Mouse (Mus musculus): ENCODE measurements at regions not wholly inside any gene's neighbourhood (a gene's known extent, or its start where the extent isn't known, plus 50 kb on each side); places are given as distances from the start of the nearest gene placed in this dataset.

DNA sequence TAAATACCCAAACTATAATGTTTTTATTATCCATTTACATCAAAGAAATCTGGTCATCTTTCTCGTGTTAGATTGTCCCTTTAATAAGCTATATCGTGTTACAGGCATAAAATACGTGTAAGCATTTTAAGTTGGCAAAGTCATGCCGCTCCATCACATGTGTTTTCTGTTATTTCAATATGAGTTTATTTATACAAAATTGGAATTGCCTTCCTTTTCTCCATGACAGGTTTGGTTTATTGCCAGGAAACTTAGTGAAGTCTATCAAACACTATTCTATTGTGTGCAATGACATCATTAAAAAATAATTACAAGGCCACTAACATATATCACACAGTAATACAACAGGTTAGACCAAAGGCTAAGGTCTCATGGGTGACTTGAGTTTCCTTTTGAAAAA lies 400.8 kb upstream of the Zic4 start:
- Histone ChIP-seq H3K4me1 (ENCODE audit: control insufficient read depth, insufficient read depth, low read length) (no peaks in the 10 kb centered on the region), H3K27ac (ENCODE audit: low read length) (no peak overlapping the region), H3K4me2 (ENCODE audit: low read length) (no peak overlapping the region), H3K4me3 (ENCODE audit: low read depth, low read length) (no peak overlapping the region), H3K9ac (ENCODE audit: low read depth, low read length) (no peak overlapping the region), H3K9me3 (replicated peaks; ENCODE audit: control insufficient read depth, low read length, poor library complexity, severe bottlenecking) (no peaks in the 10 kb centered on the region), H3K27me3 (ENCODE audit: control insufficient read depth, insufficient read depth, low read depth, low read length) (no peaks in the 10 kb centered on the region), H3K36me3 (ENCODE audit: control insufficient read depth, insufficient read depth, low read length) (no peaks in the 10 kb centered on the region)
- WGBS: 88% methylated on average over 4 of the region's 4 CpGs
- ATAC-seq: no peak

DNA sequence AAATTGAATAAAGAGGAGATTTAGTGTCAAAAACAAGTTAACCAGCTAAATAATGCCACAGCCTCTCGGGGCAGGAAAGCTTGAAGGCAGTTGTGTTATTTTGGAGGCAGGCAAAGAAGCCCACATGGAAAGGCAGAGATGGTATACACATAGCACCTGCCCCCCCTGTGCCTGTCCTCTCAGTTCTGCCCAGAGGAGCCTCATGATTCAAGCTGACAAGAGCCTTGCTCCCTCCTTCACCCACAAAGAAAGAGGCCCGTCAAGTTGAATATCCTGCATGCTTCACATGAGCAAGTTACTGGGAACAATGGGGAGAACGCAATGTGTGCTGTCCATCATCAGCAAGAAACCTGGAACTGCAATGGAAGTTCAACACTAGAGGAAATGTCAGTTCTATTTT lies 398.2 kb upstream of the Zic4 start:
- no peaks in the 10 kb centered on the region for H3K27me3 ChIP-seq (ENCODE audit: control insufficient read depth, insufficient read depth, low read depth, low read length)
- 27% methylated on average over 3 of the region's 3 CpGs for whole genome bisulfite sequencing
- no peaks in the 10 kb centered on the region for H3K36me3 ChIP-seq (ENCODE audit: control insufficient read depth, insufficient read depth, low read length)
- no peaks in the 10 kb centered on the region for H3K4me1 ChIP-seq (ENCODE audit: control insufficient read depth, insufficient read depth, low read length)
- no peak overlapping the region for H3K27ac ChIP-seq (ENCODE audit: low read length)
- H3K4me3 ChIP-seq (ENCODE audit: low read depth, low read length): no peak overlapping the region
- ATAC-seq: no peak
- H3K4me2 ChIP-seq (ENCODE audit: low read length): no peak overlapping the region
- H3K9ac ChIP-seq (ENCODE audit: low read depth, low read length): no peak overlapping the region
- H3K9me3 ChIP-seq (replicated peaks; ENCODE audit: control insufficient read depth, low read length, poor library complexity, severe bottlenecking): no peaks in the 10 kb centered on the region

DNA sequence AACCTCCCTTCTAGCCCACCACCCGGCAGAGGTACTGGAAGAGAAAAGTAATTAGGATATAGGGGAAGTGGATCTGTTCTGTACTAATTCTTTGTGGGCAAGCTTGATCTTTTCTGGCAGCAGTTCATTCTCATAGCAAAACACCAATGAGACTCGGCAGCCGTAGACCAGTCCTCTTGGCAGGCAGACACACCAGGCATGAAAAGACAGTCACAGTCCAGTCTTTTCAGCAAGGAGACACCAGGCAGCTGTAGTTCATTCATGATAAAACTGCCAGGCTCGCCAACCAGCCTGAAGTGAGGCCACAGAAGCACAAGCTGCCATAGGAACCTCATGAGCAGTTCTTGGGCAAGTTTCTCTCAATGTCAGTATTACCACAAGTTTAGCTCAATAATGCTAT lies 383.5 kb upstream of the Zic4 start:
- 67% methylated on average over 4 of the region's 4 CpGs for WGBS
- no peak overlapping the region for H3K9ac ChIP-seq (ENCODE audit: low read depth, low read length)
- H3K36me3 ChIP-seq (ENCODE audit: control insufficient read depth, insufficient read depth, low read length): no peaks in the 10 kb centered on the region
- peak; percentile 42; the same call in 1 of the 2 replicates for ATAC-seq
- no peaks in the 10 kb centered on the region for H3K4me1 ChIP-seq (ENCODE audit: control insufficient read depth, insufficient read depth, low read length)
- H3K4me3 ChIP-seq (ENCODE audit: low read depth, low read length): no peak overlapping the region
- H3K4me2 ChIP-seq (ENCODE audit: low read length): no peak overlapping the region
- no peaks in the 10 kb centered on the region for H3K9me3 ChIP-seq (replicated peaks; ENCODE audit: control insufficient read depth, low read length, poor library complexity, severe bottlenecking)
- H3K27me3 ChIP-seq (ENCODE audit: control insufficient read depth, insufficient read depth, low read depth, low read length): no peaks in the 10 kb centered on the region
- H3K27ac ChIP-seq (ENCODE audit: low read length): no peak overlapping the region

DNA sequence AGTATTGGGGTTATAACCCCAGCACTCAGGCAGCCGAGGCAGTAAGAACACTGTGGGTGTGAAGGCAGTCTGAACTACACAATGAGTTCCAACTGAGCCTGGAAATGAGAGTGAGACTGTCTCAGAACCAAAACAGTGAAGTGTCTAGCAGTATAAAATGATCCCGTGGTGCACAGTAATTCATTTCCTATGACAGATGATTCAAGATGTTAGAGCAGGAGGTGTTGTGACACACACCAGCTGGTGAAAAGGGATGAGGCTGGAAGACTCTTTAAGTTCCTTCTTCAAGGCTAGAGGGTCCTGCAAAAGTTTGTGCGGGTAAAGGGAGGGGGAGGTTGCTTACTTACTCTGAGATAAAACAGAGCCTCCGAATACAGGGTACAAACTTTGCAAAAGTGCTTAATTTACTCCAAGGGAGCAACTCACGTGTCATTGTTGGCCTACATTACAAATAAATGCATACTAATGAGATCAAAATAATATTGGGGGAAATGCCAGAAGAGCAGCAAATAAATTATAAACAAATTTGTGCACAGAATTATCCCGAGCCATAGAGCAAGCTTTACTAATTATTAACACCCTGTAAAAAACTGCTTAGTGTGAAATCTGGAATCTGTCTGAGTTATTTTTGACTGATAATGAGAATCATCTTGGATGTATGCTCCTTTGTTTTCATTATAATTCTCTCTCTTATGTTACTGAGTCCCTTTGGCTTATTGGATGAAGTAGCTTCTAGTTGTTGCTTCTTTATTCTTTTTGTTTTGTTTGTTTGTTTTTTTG lies 382.0 kb upstream of the Zic4 start:
- H3K36me3 ChIP-seq (ENCODE audit: control insufficient read depth, insufficient read depth, low read length): no peaks in the 10 kb centered on the region
- no peak for ATAC-seq
- no peaks in the 10 kb centered on the region for H3K27me3 ChIP-seq (ENCODE audit: control insufficient read depth, insufficient read depth, low read depth, low read length)
- H3K27ac ChIP-seq (ENCODE audit: low read length): no peak overlapping the region
- H3K4me3 ChIP-seq (ENCODE audit: low read depth, low read length): no peak overlapping the region
- H3K4me1 ChIP-seq (ENCODE audit: control insufficient read depth, insufficient read depth, low read length): no peaks in the 10 kb centered on the region
- no peak overlapping the region for H3K9ac ChIP-seq (ENCODE audit: low read depth, low read length)
- 78% methylated on average over 6 of the region's 6 CpGs for WGBS
- H3K4me2 ChIP-seq (ENCODE audit: low read length): no peak overlapping the region
- no peaks in the 10 kb centered on the region for H3K9me3 ChIP-seq (replicated peaks; ENCODE audit: control insufficient read depth, low read length, poor library complexity, severe bottlenecking)

DNA sequence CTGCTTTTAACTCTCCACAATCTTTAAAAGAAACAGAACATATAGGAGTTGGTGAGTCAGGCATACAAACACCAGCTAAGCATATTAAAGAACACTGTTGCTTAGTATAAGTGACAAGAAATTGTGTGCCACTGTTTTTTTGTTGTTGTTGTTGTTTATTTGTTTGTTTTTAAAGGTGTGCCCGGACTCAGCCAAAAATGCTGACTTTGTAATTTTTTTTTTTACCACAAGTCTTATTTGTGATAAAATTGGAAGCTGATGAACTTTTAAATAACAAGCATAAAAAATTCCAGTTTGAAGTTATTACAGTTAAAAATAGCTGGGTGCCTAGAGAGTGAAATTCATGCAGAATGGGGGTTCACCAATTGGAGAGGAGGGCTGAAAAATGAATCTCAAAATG lies 363.0 kb upstream of the Zic4 start:
- 86% methylated on average over 1 of the region's 1 CpGs for WGBS
- Histone ChIP-seq H3K27me3 (ENCODE audit: control insufficient read depth, insufficient read depth, low read depth, low read length) (no peaks in the 10 kb centered on the region), H3K36me3 (ENCODE audit: control insufficient read depth, insufficient read depth, low read length) (no peaks in the 10 kb centered on the region), H3K4me3 (ENCODE audit: low read depth, low read length) (no peak overlapping the region), H3K9ac (ENCODE audit: low read depth, low read length) (no peak overlapping the region), H3K4me1 (ENCODE audit: control insufficient read depth, insufficient read depth, low read length) (no peaks in the 10 kb centered on the region), H3K4me2 (ENCODE audit: low read length) (no peak overlapping the region), H3K9me3 (replicated peaks; ENCODE audit: control insufficient read depth, low read length, poor library complexity, severe bottlenecking) (no peaks in the 10 kb centered on the region), H3K27ac (ENCODE audit: low read length) (no peak overlapping the region)
- no peak for ATAC-seq

DNA sequence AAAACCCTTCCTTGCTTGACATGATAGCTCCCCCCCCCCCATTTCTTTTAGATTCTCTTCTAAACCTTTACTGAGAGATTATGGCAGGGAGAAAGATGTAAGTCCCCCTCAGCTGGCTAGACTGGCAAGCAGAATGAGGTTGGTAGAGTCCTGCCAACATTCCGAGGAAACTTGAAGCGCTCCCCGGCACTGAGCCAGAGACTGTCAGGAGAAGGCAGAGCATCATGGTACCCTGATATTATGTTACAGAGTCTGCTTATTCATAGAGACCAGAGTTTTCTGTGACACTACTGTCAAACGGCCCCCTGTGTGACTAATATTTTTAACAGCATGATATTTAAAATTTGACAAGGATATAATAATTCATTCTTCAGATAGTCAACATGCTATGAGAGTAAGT lies 358.0 kb upstream of the Zic4 start:
- no peak overlapping the region for H3K4me2 ChIP-seq (ENCODE audit: low read length)
- no peak overlapping the region for H3K4me3 ChIP-seq (ENCODE audit: low read depth, low read length)
- no peak for ATAC-seq
- no peaks in the 10 kb centered on the region for H3K9me3 ChIP-seq (replicated peaks; ENCODE audit: control insufficient read depth, low read length, poor library complexity, severe bottlenecking)
- H3K27ac ChIP-seq (ENCODE audit: low read length): no peak overlapping the region
- WGBS: 71% methylated on average over 4 of the region's 4 CpGs
- no peaks in the 10 kb centered on the region for H3K4me1 ChIP-seq (ENCODE audit: control insufficient read depth, insufficient read depth, low read length)
- no peaks in the 10 kb centered on the region for H3K27me3 ChIP-seq (ENCODE audit: control insufficient read depth, insufficient read depth, low read depth, low read length)
- H3K36me3 ChIP-seq (ENCODE audit: control insufficient read depth, insufficient read depth, low read length): no peaks in the 10 kb centered on the region
- no peak overlapping the region for H3K9ac ChIP-seq (ENCODE audit: low read depth, low read length)

DNA sequence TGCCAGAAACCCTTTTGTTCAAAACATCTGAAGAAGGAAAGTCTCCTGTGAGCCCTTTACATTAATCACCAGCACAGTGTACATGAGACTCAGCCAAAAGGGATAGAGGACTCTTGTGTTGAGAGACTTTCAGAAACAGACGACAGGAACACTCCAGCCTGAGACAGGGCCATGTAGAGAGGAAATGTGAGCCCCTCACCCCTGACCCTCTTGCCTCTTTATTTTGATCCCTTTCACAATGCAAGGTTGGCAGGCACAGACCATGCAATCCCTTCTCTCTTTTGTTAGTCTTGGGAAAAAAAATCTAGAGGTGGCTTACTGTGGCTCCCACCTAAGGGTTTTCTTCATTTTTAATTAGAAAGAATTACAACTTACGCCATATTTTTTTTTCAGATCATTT lies 321.7 kb upstream of the Zic4 start:
- no peak for ATAC-seq
- no peak overlapping the region for H3K4me3 ChIP-seq (ENCODE audit: low read depth, low read length)
- no peaks in the 10 kb centered on the region for H3K36me3 ChIP-seq (ENCODE audit: control insufficient read depth, insufficient read depth, low read length)
- H3K9me3 ChIP-seq (replicated peaks; ENCODE audit: control insufficient read depth, low read length, poor library complexity, severe bottlenecking): no peaks in the 10 kb centered on the region
- no peaks in the 10 kb centered on the region for H3K4me1 ChIP-seq (ENCODE audit: control insufficient read depth, insufficient read depth, low read length)
- H3K4me2 ChIP-seq (ENCODE audit: low read length): no peak overlapping the region
- 13% methylated on average over 2 of the region's 2 CpGs for WGBS
- H3K9ac ChIP-seq (ENCODE audit: low read depth, low read length): no peak overlapping the region
- no peak overlapping the region for H3K27ac ChIP-seq (ENCODE audit: low read length)
- H3K27me3 ChIP-seq (ENCODE audit: control insufficient read depth, insufficient read depth, low read depth, low read length): no peaks in the 10 kb centered on the region

DNA sequence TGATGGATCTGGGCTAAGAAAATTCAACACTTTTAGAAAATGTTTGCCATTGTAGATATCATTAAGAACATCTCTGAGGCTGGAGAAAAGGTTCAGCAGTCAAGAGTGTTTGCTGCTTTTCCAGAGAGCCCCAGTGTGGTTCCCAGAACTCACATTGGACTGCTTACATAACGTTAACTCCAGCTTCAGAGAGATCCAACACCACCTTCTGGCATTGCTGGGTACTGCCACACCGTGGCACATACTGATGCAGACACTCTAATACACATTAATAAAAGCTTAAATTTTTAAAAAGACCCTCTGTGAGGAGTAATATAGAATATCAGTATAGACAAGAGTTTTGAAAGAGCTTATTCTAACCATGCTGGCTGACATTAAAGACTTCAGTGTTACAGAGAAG lies 313.6 kb upstream of the Zic4 start:
- Histone ChIP-seq H3K36me3 (ENCODE audit: control insufficient read depth, insufficient read depth, low read length) (no peaks in the 10 kb centered on the region), H3K9me3 (replicated peaks; ENCODE audit: control insufficient read depth, low read length, poor library complexity, severe bottlenecking) (no peaks in the 10 kb centered on the region), H3K27ac (ENCODE audit: low read length) (no peak overlapping the region), H3K27me3 (ENCODE audit: control insufficient read depth, insufficient read depth, low read depth, low read length) (no peaks in the 10 kb centered on the region), H3K4me3 (ENCODE audit: low read depth, low read length) (no peak overlapping the region), H3K9ac (ENCODE audit: low read depth, low read length) (no peak overlapping the region), H3K4me1 (ENCODE audit: control insufficient read depth, insufficient read depth, low read length) (no peaks in the 10 kb centered on the region), H3K4me2 (ENCODE audit: low read length) (no peak overlapping the region)
- ATAC-seq: no peak
- 43% methylated on average over 2 of the region's 2 CpGs for WGBS

DNA sequence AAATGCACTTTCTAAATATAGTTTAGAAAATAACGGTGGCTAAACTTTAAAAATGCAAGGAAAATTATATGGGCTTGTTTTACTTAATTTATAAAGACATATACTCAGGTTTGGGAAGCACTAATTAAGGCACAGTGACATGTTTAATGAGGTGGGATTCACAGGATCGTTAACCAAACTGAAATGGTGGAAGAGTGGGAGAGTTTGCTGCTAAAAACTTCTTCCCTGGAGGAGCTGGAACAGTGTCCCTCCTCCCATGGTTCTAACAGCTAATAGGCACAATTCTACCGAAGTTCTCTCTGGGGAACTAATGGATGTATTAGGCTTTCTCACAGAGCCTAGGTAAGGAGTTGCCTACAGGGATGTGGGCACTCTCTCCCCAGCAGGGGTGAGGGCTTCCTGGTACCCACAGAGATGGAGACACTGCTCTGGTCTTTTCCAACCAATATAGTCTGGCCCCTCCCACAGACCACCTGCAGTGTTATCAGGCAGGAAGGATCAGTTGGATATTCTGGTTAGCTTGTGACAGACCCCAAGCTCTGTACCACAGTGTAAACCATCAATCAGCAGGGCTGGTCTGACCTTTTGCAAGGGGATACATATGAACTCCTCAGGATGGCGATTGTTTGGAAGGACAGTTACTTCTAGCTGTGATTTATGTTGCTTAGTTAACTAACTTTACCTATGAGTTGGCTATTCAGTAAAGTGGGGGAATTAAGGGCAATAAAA lies 309.0 kb upstream of the Zic4 start:
- WGBS: 71% methylated on average over 4 of the region's 4 CpGs

More for the DNA sequence above, 309.0 kb upstream of the Zic4 start:
- no peaks in the 10 kb centered on the region for H3K9me3 ChIP-seq (replicated peaks; ENCODE audit: control insufficient read depth, low read length, poor library complexity, severe bottlenecking)
- H3K9ac ChIP-seq (ENCODE audit: low read depth, low read length): no peak overlapping the region
- no peak overlapping the region for H3K4me3 ChIP-seq (ENCODE audit: low read depth, low read length)
- H3K27me3 ChIP-seq (ENCODE audit: control insufficient read depth, insufficient read depth, low read depth, low read length): no peaks in the 10 kb centered on the region
- no peaks in the 10 kb centered on the region for H3K36me3 ChIP-seq (ENCODE audit: control insufficient read depth, insufficient read depth, low read length)
- ATAC-seq: no peak
- H3K27ac ChIP-seq (ENCODE audit: low read length): no peak overlapping the region
- H3K4me2 ChIP-seq (ENCODE audit: low read length): no peak overlapping the region
- no peaks in the 10 kb centered on the region for H3K4me1 ChIP-seq (ENCODE audit: control insufficient read depth, insufficient read depth, low read length)

Data from midbrain, embryonic 16.5 days (tissue).